Mouse (Mus musculus) liver, embryonic 15.5 days (tissue): Measurements from ENCODE around the gene Car9. TPM values are rescaled to one million over a fixed set of nuclear protein-coding genes. Genes with fewer than 3 reads are reported as not detected.
A peak's percentile ranks its signal among the peaks of the same experiment; 100 is the strongest.

Experiments used
- ATAC-seq: fragments of 200-750 bp; cut with Nextera tagmentation; 2 replicates; pipeline ENCODE4 v1.8.0; 2017; ENCODE audit warnings: moderate number of reproducible peaks, mild to moderate bottlenecking, moderate library complexity; ENCODE audit not compliant: insufficient read depth
- H3K27ac ChIP-seq: fragments of 300-500 bp; sonication (generic); replicated peaks from 2 replicates; pipeline ENCODE4 v1.5.1; 2015; ENCODE audit warnings: mild to moderate bottlenecking, inconsistent platforms
- H3K27me3 ChIP-seq: fragments of 300-500 bp; sonication (generic); 2 replicates; pipeline ENCODE4 v1.6.1; 2015; ENCODE audit warnings: mild to moderate bottlenecking, inconsistent platforms
- H3K36me3 ChIP-seq: fragments of 300-500 bp; sonication (generic); replicated peaks from 2 replicates; pipeline ENCODE4 v1.6.1; 2015; ENCODE audit warnings: moderate library complexity, mild to moderate bottlenecking, inconsistent platforms
- H3K4me1 ChIP-seq: fragments of 300-500 bp; sonication (generic); replicated peaks from 2 replicates; pipeline ENCODE4 v1.6.1; 2015; ENCODE audit warnings: inconsistent platforms
- H3K4me2 ChIP-seq: fragments of 300-500 bp; sonication (generic); 2 replicates; pipeline ENCODE4 v1.6.1; 2015; ENCODE audit warnings: moderate library complexity, mild to moderate bottlenecking, inconsistent platforms
- H3K4me3 ChIP-seq: fragments of 300-500 bp; sonication (generic); replicated peaks from 2 replicates; pipeline ENCODE4 v1.5.1; 2015; ENCODE audit warnings: mild to moderate bottlenecking, inconsistent platforms
- H3K9ac ChIP-seq: fragments of 300-500 bp; sonication (generic); 2 replicates; pipeline ENCODE4 v1.6.1; 2015; ENCODE audit warnings: moderate library complexity, mild to moderate bottlenecking, inconsistent platforms
- H3K9me3 ChIP-seq: fragments of 300-500 bp; sonication (generic); replicated peaks from 2 replicates; pipeline ENCODE4 v1.6.1; 2016; ENCODE audit warnings: inconsistent platforms
- WGBS: fragments of 180-500 bp; shearing (Covaris S2); methylation state at CpG from one replicate; pipeline ENCODE4 v1.1.7; 2015; ENCODE audit warnings: mixed read lengths; ENCODE audit not compliant: insufficient replicate concordance; 5-methylcytosine and 5-hydroxymethylcytosine counted together
- polyA plus RNA-seq: library from polyadenylated mRNA; unstranded; fragments of >200 nt; fragmentation: Nextera tagmentation; extraction: Ambion mirVana; gene quantifications from 2 replicates; pipeline ENCODE4 v1.2.1, GENCODE M21; 2015

Car9 gene
- polyA plus RNA-seq, 1 experiment from 2014 or later, result 1.3 TPM

GRCm38 (mm10) chr4:43493186-43493845 is 13.4 kb upstream of the Car9 start:
- peak; percentile 82 for ATAC-seq
- Histone ChIP-seq H3K4me3 (peak overlapping the region; percentile 82), H3K4me1 (peaks cover 70% of the 10 kb centered on the region), H3K4me2 (peak overlapping the region; percentile 89), H3K27ac (peak overlapping the region; percentile 87), H3K9ac (peak overlapping the region; percentile 85), H3K36me3 (peaks cover 28% of the 10 kb centered on the region), H3K9me3 (no peaks in the 10 kb centered on the region), H3K27me3 (no peaks in the 10 kb centered on the region)
- WGBS, result under 1% methylated on average over 47 of the region's 47 CpGs

DNA sequence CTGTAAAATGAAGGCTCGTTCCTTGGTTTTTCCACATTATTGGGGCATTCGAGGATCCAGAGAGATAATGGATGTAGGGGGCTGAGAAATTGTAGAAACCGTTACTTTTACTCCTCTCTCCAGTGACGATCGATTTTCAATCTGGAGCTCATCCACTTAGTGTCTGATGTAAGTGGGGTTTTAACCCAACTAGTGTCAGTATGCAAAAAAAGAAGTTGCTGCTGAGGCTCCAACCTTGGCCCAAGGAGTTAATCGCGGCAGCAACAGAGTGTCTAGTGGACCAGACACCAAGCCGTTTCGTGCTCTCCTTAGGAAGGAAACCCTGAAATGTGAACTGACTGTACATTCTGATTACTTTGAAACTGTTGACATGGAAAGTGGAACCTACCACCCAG is 12.9 kb upstream of the Car9 start:
- WGBS, result under 1% methylated on average over 9 of the region's 9 CpGs
- Histone ChIP-seq H3K4me3 (peak overlapping the region; percentile 82), H3K9me3 (no peaks in the 10 kb centered on the region), H3K4me2 (peak overlapping the region; percentile 89), H3K4me1 (peaks cover 75% of the 10 kb centered on the region), H3K27me3 (no peaks in the 10 kb centered on the region), H3K36me3 (peaks cover 28% of the 10 kb centered on the region), H3K27ac (peak overlapping the region; percentile 87), H3K9ac (peak overlapping the region; percentile 85)
- no peak for ATAC-seq

DNA sequence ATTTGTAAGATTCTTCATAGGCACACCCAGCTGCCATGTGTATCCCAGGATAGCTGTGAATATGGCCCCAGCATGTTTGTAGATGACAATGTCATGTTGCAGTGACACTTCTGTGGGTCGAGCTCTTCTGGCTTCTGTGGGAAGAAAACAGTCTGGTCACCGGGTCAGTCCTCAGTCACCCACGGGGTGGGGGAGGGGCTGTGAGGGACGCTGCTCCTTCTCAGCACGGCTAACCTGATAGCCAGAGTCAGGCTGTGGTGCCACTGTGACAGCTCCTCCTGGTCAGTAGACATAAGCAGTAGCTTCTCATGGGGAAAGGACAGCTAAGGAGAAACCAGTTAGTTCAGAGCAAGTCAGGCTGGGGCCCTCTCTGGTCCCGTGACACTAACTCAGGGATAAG is 10.2 kb upstream of the Car9 start:
- whole genome bisulfite sequencing, result 70% methylated on average over 6 of the region's 6 CpGs
- ATAC-seq, result no peak

DNA sequence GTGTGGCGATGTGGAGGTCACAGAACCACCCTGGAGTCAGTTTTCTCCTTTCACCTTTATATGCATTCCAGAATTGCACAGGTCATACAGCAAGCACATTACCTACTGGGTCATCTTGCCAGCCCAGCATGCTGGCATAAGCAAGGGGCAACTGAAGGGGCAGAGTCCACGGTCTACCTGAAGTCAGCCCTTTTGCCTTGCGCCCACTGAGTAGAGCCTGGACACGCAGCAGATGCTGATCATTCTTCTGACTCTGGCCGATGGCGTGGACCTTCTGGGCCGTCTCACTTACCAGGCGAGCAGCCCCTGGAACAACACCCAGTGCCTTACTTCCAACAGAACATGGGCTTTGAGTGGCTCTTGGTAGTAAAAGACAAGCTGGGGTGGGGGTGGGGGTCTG is 9.4 kb upstream of the Car9 start:
- no peak for ATAC-seq
- Histone ChIP-seq H3K9me3 (no peaks in the 10 kb centered on the region), H3K4me1 (peaks cover 69% of the 10 kb centered on the region), H3K36me3 (peaks cover 28% of the 10 kb centered on the region), H3K9ac (peak overlapping the region; percentile 93; the same call in 1 of the 2 replicates), H3K27ac (no peak overlapping the region), H3K4me2 (peak overlapping the region; percentile 86), H3K27me3 (no peaks in the 10 kb centered on the region; the same call in 1 of the 2 replicates), H3K4me3 (peak overlapping the region; percentile 87)
- WGBS, result 91% methylated on average over 8 of the region's 8 CpGs

More for the DNA sequence above, 10.2 kb upstream of the Car9 start:
- no peak overlapping the region for H3K4me3 ChIP-seq
- H3K4me2 ChIP-seq, result no peak overlapping the region
- H3K4me1 ChIP-seq, result peaks cover 75% of the 10 kb centered on the region
- H3K9ac ChIP-seq, result no peak overlapping the region
- peaks cover 28% of the 10 kb centered on the region for H3K36me3 ChIP-seq
- H3K27ac ChIP-seq, result no peak overlapping the region
- H3K9me3 ChIP-seq, result no peaks in the 10 kb centered on the region
- no peaks in the 10 kb centered on the region; the same call in 1 of the 2 replicates for H3K27me3 ChIP-seq

- H3K36me3 ChIP-seq, result peaks cover 28% of the 10 kb centered on the region
- 56% methylated on average over 4 of the region's 4 CpGs for WGBS
Observed at GRCm38 (mm10) chr4:43497946-43498345, 8.8 kb upstream of the Car9 start.

GRCm38 (mm10) chr4:43498983-43499382 is 7.8 kb upstream of the Car9 start:
- peak; percentile 71 for ATAC-seq
- Histone ChIP-seq H3K9ac (peak overlapping the region; percentile 93), H3K27me3 (no peaks in the 10 kb centered on the region; the same call in 1 of the 2 replicates), H3K4me2 (peak overlapping the region; percentile 86), H3K4me3 (peak overlapping the region; percentile 87), H3K36me3 (peaks cover 28% of the 10 kb centered on the region), H3K4me1 (peaks cover 60% of the 10 kb centered on the region), H3K9me3 (no peaks in the 10 kb centered on the region), H3K27ac (peak overlapping the region; percentile 79)
- WGBS, result 4% methylated on average over 8 of the region's 8 CpGs

More at GRCm38 (mm10) chr4:43497946-43498345, 8.8 kb upstream of the Car9 start:
- H3K4me1 ChIP-seq, result peaks cover 66% of the 10 kb centered on the region
- H3K27ac ChIP-seq, result 0 out of 2 replicates have a peak overlapping the region, but pooled peaks have one; percentile 79
- no peaks in the 10 kb centered on the region; the same call in 1 of the 2 replicates for H3K27me3 ChIP-seq
- ATAC-seq, result no peak
- peak overlapping the region; percentile 93 for H3K9ac ChIP-seq
- H3K4me3 ChIP-seq, result peak overlapping the region; percentile 87
- H3K9me3 ChIP-seq, result no peaks in the 10 kb centered on the region
- peak overlapping the region; percentile 86 for H3K4me2 ChIP-seq

GRCm38 (mm10) chr4:43499407-43500333 is 7.1 kb upstream of the Car9 start, which contains the start of gene Arhgef39:
TSS of gene Arhgef39 (minus strand) at chr4:43499695.
- Histone ChIP-seq H3K27me3 (no peaks in the 10 kb centered on the region; the same call in 1 of the 2 replicates), H3K9me3 (no peaks in the 10 kb centered on the region), H3K4me3 (peak within 1 kb of the TSS; percentile 87), H3K27ac (peak within 1 kb of the TSS; percentile 79), H3K4me2 (peak within 1 kb of the TSS; percentile 86), H3K4me1 (peaks cover 60% of the 10 kb centered on the region), H3K9ac (peak within 1 kb of the TSS; percentile 93), H3K36me3 (peaks cover 28% of the 10 kb centered on the region)
- ATAC-seq, result peak; percentile 85
- WGBS, result 7% methylated on average over 50 of the region's 50 CpGs

DNA sequence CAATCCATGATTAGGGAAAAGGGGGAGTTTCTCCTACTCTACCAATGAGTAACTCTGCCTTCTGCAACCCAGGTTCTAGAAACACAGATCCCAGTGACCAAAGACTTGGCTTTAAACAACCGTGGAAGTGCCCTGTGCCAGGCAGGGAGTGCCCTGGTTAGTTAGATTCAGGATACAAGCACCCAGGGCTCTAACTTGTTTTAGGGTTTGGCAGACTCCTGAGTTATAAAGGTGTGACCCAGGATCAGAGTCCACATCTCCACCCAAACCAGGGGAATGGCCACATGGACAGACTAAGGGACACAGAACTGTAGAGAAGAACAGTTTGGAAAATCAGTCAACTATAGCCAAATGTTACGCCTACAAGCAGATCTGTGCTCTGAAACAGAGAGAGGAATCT is 3.7 kb upstream of the Car9 start:
- 64% methylated on average over 2 of the region's 2 CpGs for WGBS
- ATAC-seq, result no peak
- H3K27me3 ChIP-seq, result peaks cover 17% of the 10 kb centered on the region
- no peaks in the 10 kb centered on the region for H3K9me3 ChIP-seq
- no peak overlapping the region for H3K9ac ChIP-seq
- H3K27ac ChIP-seq, result no peak overlapping the region
- H3K36me3 ChIP-seq, result no peaks in the 10 kb centered on the region
- peaks cover 33% of the 10 kb centered on the region for H3K4me1 ChIP-seq
- H3K4me2 ChIP-seq, result no peak overlapping the region
- H3K4me3 ChIP-seq, result no peak overlapping the region

DNA sequence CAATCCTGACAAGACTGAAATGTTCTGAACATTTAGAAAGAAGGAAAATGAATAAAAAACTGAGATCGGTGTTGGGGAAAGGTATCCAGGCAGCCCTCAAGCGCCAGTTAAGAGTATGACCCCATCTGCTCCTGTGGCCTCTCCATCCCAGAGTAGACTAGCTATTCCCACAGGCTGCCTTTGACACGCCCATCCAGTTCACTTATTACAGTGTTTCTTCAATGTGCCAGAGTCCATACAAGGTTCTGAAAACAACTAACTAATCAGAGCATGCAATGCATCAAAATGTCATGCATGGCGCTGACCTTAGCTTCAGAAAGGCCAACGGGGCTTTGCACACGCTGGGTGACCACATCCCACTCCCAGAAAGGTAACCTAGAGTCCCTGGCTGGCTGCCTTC is 3.3 kb upstream of the Car9 start:
- peaks cover 20% of the 10 kb centered on the region for H3K27me3 ChIP-seq
- H3K27ac ChIP-seq, result no peak overlapping the region
- no peak overlapping the region for H3K4me2 ChIP-seq

GRCm38 (mm10) chr4:43504269-43504668 is 2.5 kb upstream of the Car9 start:
- ATAC-seq, result no peak
- H3K27me3 ChIP-seq, result peaks cover 20% of the 10 kb centered on the region
- H3K9me3 ChIP-seq, result no peaks in the 10 kb centered on the region
- no peak overlapping the region for H3K4me3 ChIP-seq
- 18% methylated on average over 4 of the region's 4 CpGs for WGBS
- H3K4me1 ChIP-seq, result peaks cover 33% of the 10 kb centered on the region
- no peak overlapping the region for H3K27ac ChIP-seq
- H3K9ac ChIP-seq, result 0 out of 2 replicates have a peak overlapping the region, but pooled peaks have one; percentile 2
- H3K4me2 ChIP-seq, result no peak overlapping the region
- H3K36me3 ChIP-seq, result no peaks in the 10 kb centered on the region

More for the DNA sequence above, 3.3 kb upstream of the Car9 start:
- H3K9me3 ChIP-seq, result no peaks in the 10 kb centered on the region
- 67% methylated on average over 6 of the region's 6 CpGs for WGBS
- no peak for ATAC-seq
- H3K9ac ChIP-seq, result no peak overlapping the region
- H3K4me3 ChIP-seq, result no peak overlapping the region
- H3K4me1 ChIP-seq, result peaks cover 33% of the 10 kb centered on the region
- no peaks in the 10 kb centered on the region for H3K36me3 ChIP-seq

GRCm38 (mm10) chr4:43506074-43506473 is 692 bp upstream of the Car9 start:
- Histone ChIP-seq H3K4me1 (peaks cover 27% of the 10 kb centered on the region), H3K4me3 (no peak overlapping the region), H3K27ac (no peak overlapping the region), H3K9ac (no peak overlapping the region), H3K36me3 (no peaks in the 10 kb centered on the region), H3K9me3 (no peaks in the 10 kb centered on the region), H3K4me2 (no peak overlapping the region), H3K27me3 (peaks cover 24% of the 10 kb centered on the region)
- ATAC-seq, result no peak
- WGBS, result 74% methylated on average over 8 of the region's 8 CpGs
